Mouse (Mus musculus): ENCODE results near the gene Gphn. TPM values are rescaled to one million over a fixed set of nuclear protein-coding genes. Genes with fewer than 3 reads are reported as not detected.

Gene Gphn
- polyA plus RNA-seq, 1 experiment = 0.48 TPM

DNA sequence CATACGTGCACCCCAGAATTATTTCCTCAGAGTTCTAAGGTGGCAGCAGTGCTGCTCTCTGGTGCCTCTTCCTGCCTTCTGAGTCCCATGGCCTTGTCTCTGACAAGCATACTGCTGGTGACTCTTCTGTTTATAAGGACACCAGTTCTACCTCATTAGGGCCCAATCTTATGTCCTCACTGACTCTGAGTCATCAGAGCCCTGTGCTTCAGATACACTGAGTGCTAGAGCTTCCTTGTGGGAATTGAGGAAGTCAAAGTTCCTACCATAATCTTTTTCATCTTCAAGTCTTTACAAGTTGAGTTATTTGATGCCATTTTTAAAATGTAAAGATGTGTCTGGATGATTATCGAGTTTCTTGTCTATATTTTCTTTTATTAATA, 452.6 kb downstream of the Gphn start:
- Histone ChIP-seq H3K9me3 (ENCODE audit: control insufficient read depth, low read length) (no peaks in the 10 kb centered on the region), H3K36me3 (ENCODE audit: control insufficient read depth) (no peaks in the 10 kb centered on the region), H3K4me1 (ENCODE audit: control insufficient read depth) (peaks cover 2% of the 10 kb centered on the region; the same call in 1 of the 2 replicates), H3K27me3 (ENCODE audit: control insufficient read depth) (no peaks in the 10 kb centered on the region), H3K4me3 (replicated peaks) (no peak overlapping the region)
- TF ChIP-seq TAL1 (IDR thresholded peaks at IDR 0.05; ENCODE audit: low read length) = no peak
- no peak for TF ChIP-seq GATA1 (IDR thresholded peaks at IDR 0.05; ENCODE audit: low read length)

GRCm38 (mm10) chr12:78681048-78681447, 454.9 kb downstream of the Gphn start:
- H3K27me3 ChIP-seq (ENCODE audit: control insufficient read depth) = no peaks in the 10 kb centered on the region
- H3K4me3 ChIP-seq (replicated peaks) = no peak overlapping the region
- no peaks in the 10 kb centered on the region for H3K9me3 ChIP-seq (ENCODE audit: control insufficient read depth, low read length)
- TF ChIP-seq GATA1 (IDR thresholded peaks at IDR 0.05; ENCODE audit: low read length) (no peak), TAL1 (IDR thresholded peaks at IDR 0.05; ENCODE audit: low read length) (no peak)
- peaks cover 2% of the 10 kb centered on the region; the same call in 1 of the 2 replicates for H3K4me1 ChIP-seq (ENCODE audit: control insufficient read depth)
- no peaks in the 10 kb centered on the region for H3K36me3 ChIP-seq (ENCODE audit: control insufficient read depth)

GRCm38 (mm10) chr12:78682279-78682678, 456.1 kb downstream of the Gphn start:
- peaks cover 2% of the 10 kb centered on the region; the same call in 1 of the 2 replicates for H3K4me1 ChIP-seq (ENCODE audit: control insufficient read depth)
- no peaks in the 10 kb centered on the region for H3K36me3 ChIP-seq (ENCODE audit: control insufficient read depth)
- TF ChIP-seq TAL1 (IDR thresholded peaks at IDR 0.05; ENCODE audit: low read length) (no peak), GATA1 (IDR thresholded peaks at IDR 0.05; ENCODE audit: low read length) (no peak)
- H3K4me3 ChIP-seq (replicated peaks) = no peak overlapping the region
- H3K9me3 ChIP-seq (ENCODE audit: control insufficient read depth, low read length) = no peaks in the 10 kb centered on the region
- H3K27me3 ChIP-seq (ENCODE audit: control insufficient read depth) = no peaks in the 10 kb centered on the region

GRCm38 (mm10) chr12:78685669-78686215, 459.6 kb downstream of the Gphn start:
- Histone ChIP-seq H3K4me3 (replicated peaks) (no peak overlapping the region), H3K36me3 (ENCODE audit: control insufficient read depth) (no peaks in the 10 kb centered on the region), H3K9me3 (ENCODE audit: control insufficient read depth, low read length) (no peaks in the 10 kb centered on the region), H3K4me1 (ENCODE audit: control insufficient read depth) (no peaks in the 10 kb centered on the region), H3K27me3 (ENCODE audit: control insufficient read depth) (no peaks in the 10 kb centered on the region)
- TF ChIP-seq TAL1 (IDR thresholded peaks at IDR 0.05; ENCODE audit: low read length) = no peak
- TF ChIP-seq GATA1 (IDR thresholded peaks at IDR 0.05; ENCODE audit: low read length) = no peak

GRCm38 (mm10) chr12:78688876-78689275, 462.7 kb downstream of the Gphn start:
- H3K9me3 ChIP-seq (ENCODE audit: control insufficient read depth, low read length) = no peaks in the 10 kb centered on the region
- H3K4me1 ChIP-seq (ENCODE audit: control insufficient read depth) = no peaks in the 10 kb centered on the region
- H3K4me3 ChIP-seq (replicated peaks) = no peak overlapping the region
- H3K27me3 ChIP-seq (ENCODE audit: control insufficient read depth) = no peaks in the 10 kb centered on the region
- no peaks in the 10 kb centered on the region for H3K36me3 ChIP-seq (ENCODE audit: control insufficient read depth)
- TF ChIP-seq TAL1 (IDR thresholded peaks at IDR 0.05; ENCODE audit: low read length) = no peak

DNA sequence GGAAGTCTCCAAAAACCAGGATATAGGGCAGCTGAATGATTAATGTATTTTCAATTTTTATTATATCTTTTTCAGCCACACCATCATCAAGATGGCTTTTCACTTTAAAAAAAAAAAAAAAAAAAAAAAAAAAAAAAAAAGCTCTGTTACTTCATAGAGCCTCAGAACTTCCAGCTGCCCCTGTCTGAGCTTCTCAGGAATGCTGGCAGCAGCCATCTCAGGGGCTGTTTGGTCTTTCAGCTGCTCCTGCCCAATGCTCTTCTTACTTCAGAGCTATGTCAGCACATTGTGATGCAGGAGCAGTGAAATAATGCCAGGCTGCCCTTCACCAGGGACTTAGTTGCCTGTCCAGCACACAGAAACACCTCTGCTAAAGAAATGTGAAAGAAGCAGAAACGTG, 465.1 kb downstream of the Gphn start, which contains the start of gene Fam71d:
TSS of gene Fam71d (plus strand) at position 211 of the 400 bp plus-strand sequence.
- no peaks in the 10 kb centered on the region for H3K9me3 ChIP-seq (ENCODE audit: control insufficient read depth, low read length)
- TF ChIP-seq TAL1 (IDR thresholded peaks at IDR 0.05; ENCODE audit: low read length) (no peak; the same call in 2 of the 3 replicates), GATA1 (IDR thresholded peaks at IDR 0.05; ENCODE audit: low read length) (no peak)
- H3K4me3 ChIP-seq (replicated peaks) = no peak within 1 kb of the TSS
- H3K36me3 ChIP-seq (ENCODE audit: control insufficient read depth) = no peaks in the 10 kb centered on the region
- no peaks in the 10 kb centered on the region for H3K27me3 ChIP-seq (ENCODE audit: control insufficient read depth)
- no peaks in the 10 kb centered on the region for H3K4me1 ChIP-seq (ENCODE audit: control insufficient read depth)

GRCm38 (mm10) chr12:78693281-78693680, 467.1 kb downstream of the Gphn start:
- Histone ChIP-seq H3K27me3 (ENCODE audit: control insufficient read depth) (no peaks in the 10 kb centered on the region), H3K4me1 (ENCODE audit: control insufficient read depth) (no peaks in the 10 kb centered on the region), H3K36me3 (ENCODE audit: control insufficient read depth) (no peaks in the 10 kb centered on the region), H3K9me3 (ENCODE audit: control insufficient read depth, low read length) (no peaks in the 10 kb centered on the region), H3K4me3 (replicated peaks) (no peak overlapping the region)
- TF ChIP-seq TAL1 (IDR thresholded peaks at IDR 0.05; ENCODE audit: low read length) (no peak), GATA1 (IDR thresholded peaks at IDR 0.05; ENCODE audit: low read length) (no peak)

DNA sequence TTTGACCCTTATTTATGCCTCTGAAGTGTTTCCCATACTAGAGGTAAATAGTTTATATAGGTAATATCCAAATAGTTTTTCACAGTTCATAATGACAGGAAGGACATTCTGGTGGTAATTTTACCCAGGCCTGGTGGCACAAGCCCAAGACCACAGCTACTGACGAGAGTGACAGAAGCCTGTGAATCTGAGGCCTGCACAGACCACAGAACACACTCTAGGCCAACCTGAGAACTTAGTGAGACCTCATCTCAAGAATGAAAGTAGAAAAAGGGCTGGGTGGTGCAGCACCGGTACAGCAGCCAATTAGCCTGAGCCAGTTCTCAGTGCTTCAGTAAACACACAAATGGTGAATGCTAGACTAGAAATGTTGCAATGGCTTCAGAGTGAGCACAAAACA, 491.6 kb downstream of the Gphn start:
- Histone ChIP-seq H3K27me3 (ENCODE audit: control insufficient read depth) (no peaks in the 10 kb centered on the region), H3K36me3 (ENCODE audit: control insufficient read depth) (no peaks in the 10 kb centered on the region), H3K4me1 (ENCODE audit: control insufficient read depth) (no peaks in the 10 kb centered on the region), H3K9me3 (ENCODE audit: control insufficient read depth, low read length) (no peaks in the 10 kb centered on the region), H3K4me3 (replicated peaks) (no peak overlapping the region)
- TF ChIP-seq TAL1 (IDR thresholded peaks at IDR 0.05; ENCODE audit: low read length) (no peak), GATA1 (IDR thresholded peaks at IDR 0.05; ENCODE audit: low read length) (no peak)

DNA sequence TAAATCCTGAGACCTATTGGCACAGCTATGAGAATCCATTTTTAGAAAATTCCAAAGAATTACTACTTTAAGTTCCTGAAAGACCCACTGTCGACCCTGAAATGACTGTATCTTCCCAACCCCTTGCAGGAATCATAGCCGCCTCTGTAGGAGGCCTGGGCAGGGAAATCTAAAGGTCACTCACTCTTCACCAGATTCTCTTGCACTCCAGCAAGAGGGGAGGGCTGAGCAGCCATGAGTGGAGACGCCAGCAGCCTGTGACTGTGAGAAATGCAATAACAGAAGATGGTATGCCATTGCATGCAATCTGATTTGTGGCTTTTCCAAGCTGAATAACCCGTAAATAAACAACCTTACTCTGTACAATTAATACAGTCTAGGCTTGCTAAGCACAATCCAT, 501.5 kb downstream of the Gphn start:
- Histone ChIP-seq H3K9me3 (ENCODE audit: control insufficient read depth, low read length) (no peaks in the 10 kb centered on the region), H3K36me3 (ENCODE audit: control insufficient read depth) (no peaks in the 10 kb centered on the region), H3K27me3 (ENCODE audit: control insufficient read depth) (no peaks in the 10 kb centered on the region), H3K4me1 (ENCODE audit: control insufficient read depth) (no peaks in the 10 kb centered on the region), H3K4me3 (replicated peaks) (no peak overlapping the region)
- no peak for TF ChIP-seq GATA1 (IDR thresholded peaks at IDR 0.05; ENCODE audit: low read length)
- TF ChIP-seq TAL1 (IDR thresholded peaks at IDR 0.05; ENCODE audit: low read length) = no peak

Other genes starting within 250 kb of the Gphn start
- gene Gm6657, start 32.1 kb upstream of the Gphn start, polyA plus RNA-seq (2012) = not detected in 2 replicates